Mouse (Mus musculus) CD4-positive, CD25-positive, alpha-beta regulatory T cell (primary cell): Measurements from ENCODE around the gene Atp6ap2. TPM values are rescaled to one million over a fixed set of nuclear protein-coding genes. Genes with fewer than 3 reads are reported as not detected.

Source experiments
- polyA plus RNA-seq: library from polyadenylated mRNA; unstranded; fragments of 100-300 nt; shearing (Covaris generic); gene quantifications from one replicate; pipeline ENCODE4 v1.2.1, GENCODE M21; 2017

Gene Atp6ap2
- polyA plus RNA-seq: 78.2 TPM

GRCm38 (mm10) chrX:12587192-12587957, at the start of gene Atp6ap2:
TSS of gene Atp6ap2 (plus strand) at chrX:12587801.

Other genes with a start within 250 kb of the Atp6ap2 start
- 64.0 TPM for gene 1810030O07Rik, start 85.9 kb downstream of the Atp6ap2 start, polyA plus RNA-seq
- 53.6 TPM for gene Med14, start 174.3 kb downstream of the Atp6ap2 start, polyA plus RNA-seq